Mouse (Mus musculus): ENCODE measurements around the gene Tmem45a2. TPM values are rescaled to one million over a fixed set of nuclear protein-coding genes. Genes with fewer than 3 reads are reported as not detected.
"Not testable (repeated sequence)": the region's sequence is repeated elsewhere in the genome, so short reads cannot be mapped to it uniquely, and the experiment has no call there.

The Tmem45a2 gene
- under 1 TPM; 0.08 to 0.20 TPM for total RNA-seq (2021)
- long read RNA-seq, experiment 1: 0 reads
- long read RNA-seq, experiment 2: 0 reads

DNA sequence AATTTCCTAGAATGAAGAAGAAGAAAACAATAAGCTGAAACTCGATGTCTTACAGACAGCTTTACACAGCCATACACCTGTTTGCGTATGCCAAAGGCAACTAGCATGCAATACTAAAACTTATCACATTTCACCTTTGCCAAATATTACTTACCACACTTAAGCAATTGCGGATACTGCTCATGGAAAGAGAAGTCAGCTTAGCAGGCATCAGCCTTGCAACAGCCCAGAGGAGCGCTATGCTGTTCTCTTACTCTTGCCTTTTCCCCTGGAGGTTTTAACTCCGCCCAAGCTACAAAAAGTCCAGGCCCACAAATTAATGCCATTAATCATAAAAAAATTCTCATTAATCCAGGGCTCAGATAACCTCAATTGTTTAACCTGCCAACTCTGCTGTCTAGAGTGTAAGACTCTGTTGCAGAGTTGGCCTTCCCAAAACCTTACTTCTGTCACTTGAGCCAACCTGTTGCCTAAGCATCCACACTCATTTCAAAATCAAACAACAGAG is at the start of gene Tmem45a2:
Gene Tmem45a2 (minus strand): TSS at position 241 of the 508 bp plus-strand sequence.
- no peak for DNase-seq (ENCODE audit: low spot score in 2 of 2)

DNA sequence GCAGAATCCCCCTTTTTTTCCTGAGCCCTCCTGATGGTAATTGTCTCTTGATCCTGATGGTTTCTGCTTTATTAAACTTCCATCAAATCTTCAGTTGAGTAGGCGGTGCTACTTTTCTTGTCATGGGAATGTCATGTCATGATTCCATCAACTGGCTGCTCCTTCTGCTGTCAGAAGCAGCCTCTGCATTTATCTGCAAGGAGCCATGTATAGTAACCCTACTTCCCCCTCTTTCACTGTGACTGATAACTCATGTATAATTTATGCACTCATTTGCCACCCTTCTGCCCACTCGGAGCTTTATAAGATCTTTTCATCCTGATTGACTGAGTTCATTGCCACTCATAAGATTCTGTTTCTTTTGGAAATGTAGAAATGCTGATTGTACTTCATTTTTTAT is 46.4 kb upstream of the Tmem45a2 start:
- no peak for DNase-seq (ENCODE audit: low spot score in 2 of 2)

GRCm38 (mm10) chr16:57116066-57116465 is 44.9 kb upstream of the Tmem45a2 start:
- no peak for DNase-seq (ENCODE audit: low spot score in 2 of 2)

DNA sequence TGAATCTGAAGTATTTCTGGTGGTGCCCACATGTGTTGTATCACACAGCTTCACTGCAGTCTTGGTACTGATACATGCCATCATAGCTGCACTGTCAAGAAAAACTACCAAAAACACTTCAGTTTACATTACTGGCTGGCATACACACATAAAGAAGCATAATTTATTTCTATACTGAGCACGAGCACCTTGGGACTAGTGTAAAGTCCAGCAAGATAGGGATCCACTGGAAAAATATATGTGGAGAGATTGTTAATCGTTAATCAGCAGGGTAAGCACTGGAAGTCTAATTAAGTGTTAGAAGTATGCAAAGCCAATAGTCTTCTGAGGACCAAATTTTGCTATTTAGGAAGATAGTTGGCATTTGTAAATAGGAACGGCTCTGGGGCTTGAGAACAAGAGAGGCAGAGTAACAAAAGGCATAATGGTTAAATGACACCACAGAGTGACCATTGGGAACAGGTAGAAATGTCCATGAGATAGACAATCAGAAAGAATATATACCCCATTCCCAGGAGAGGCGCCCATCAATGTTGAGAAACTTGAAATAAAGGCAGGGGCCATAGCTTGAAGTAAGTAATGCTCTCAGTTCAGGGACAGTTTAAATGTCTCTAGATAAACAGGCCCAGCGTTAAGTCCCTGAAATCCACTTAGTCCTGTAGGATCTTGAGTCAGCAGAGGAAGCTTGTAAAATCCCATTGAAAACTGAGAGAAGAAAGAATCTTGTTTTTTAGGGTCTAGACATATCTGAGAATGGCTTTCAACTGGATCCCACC is 35.2 kb upstream of the Tmem45a2 start:
- no peak for DNase-seq (ENCODE audit: low spot score in 2 of 2)

DNA sequence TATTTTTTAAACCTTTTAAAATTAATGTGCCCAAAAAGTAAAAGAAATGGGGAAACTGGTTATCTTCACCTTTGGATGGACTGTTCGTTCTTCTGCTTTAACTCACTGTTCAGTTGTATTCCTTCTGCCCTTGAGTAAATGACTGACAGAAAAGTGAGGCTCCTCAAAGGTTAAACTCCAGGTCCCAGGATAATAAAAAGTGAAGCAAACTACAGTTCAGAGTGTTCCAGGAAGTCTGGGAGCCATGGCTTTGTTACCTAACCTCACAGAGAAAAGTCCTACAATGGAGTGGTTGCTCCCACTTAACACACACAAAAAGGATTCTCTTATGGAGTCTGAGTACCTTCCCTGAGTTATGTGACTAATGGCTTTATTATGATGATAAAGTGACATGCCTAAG is 30.0 kb upstream of the Tmem45a2 start:
- no peak for DNase-seq (ENCODE audit: low spot score in 2 of 2)

- no peak for DNase-seq (ENCODE audit: low spot score in 2 of 2)
Observed at GRCm38 (mm10) chr16:57099572-57100237, 28.5 kb upstream of the Tmem45a2 start.

DNA sequence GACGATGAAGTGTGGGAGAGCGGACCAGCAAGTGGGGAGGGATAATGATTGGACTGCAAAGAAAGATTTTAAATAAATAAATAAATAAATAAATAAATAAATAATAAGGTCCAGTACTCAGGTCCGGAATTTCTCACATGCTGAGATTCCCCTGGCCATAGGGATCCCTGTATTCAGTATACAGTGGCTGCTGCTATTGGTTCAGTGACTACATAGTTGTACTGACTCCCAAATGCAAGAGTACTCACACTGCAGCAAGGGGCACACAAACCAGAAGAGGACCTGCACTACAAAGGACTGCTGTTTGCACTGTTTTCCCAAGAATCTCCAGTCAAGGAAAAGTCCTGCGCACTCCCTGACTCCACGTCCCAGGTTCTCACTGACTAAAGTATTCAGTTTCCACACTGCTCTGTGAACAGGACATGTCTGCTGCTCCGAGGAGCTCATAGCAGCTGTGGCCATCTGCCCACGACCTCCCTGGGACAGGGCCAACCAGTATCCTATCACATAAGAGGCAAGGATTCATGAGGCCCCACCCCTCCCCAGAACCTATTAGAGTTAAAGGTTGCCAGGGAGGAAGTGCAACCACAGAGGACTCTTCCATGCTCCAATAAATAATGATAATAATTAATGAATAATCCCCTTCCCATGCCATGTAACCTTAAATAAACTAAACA is 27.4 kb upstream of the Tmem45a2 start:
- DNase-seq (ENCODE audit: low spot score in 2 of 2): no peak

- DNase-seq (ENCODE audit: low spot score in 2 of 2): no peak
Observed at GRCm38 (mm10) chr16:57092911-57093605, 21.9 kb upstream of the Tmem45a2 start.

- no peak for DNase-seq (ENCODE audit: low spot score in 2 of 2)
Observed at GRCm38 (mm10) chr16:57092460-57092859, 21.3 kb upstream of the Tmem45a2 start.

DNA sequence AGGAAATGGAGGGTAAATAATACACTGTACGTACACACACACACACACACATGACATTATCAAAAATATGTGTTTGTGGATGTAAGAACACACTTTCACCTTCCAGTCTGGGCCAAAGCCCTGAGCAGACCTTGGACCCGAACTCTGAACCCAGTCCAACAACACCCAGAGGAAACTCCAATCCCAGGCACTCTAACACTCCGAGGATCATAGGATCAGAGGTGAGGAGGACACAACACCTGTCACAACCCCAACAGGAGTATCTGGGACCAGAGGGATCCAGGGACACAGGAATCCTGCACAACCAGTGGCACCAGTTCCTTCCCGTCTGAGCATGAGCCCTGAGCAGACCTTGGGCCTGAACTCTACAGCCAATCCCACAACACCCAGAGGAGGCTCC is 8.4 kb upstream of the Tmem45a2 start:
- DNase-seq (ENCODE audit: low spot score in 2 of 2): no peak

DNA sequence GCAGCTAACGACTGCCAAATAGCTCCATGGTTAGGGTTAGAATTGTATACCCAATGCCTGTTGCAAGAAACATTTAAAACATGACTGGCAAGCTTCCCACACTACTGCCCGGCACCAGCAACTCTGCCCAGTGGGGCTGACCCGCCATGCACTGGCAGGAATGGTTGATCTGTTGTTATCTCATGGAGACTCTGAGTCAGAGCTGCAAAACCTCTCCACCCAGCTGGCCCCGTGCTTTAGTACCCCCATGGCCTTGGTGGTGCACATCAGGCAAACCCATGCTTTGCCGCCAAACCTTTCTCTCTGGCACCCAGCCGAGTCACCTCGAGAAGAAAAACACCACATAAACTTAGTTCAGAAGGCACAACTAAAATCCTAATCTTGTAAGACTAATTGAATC is 4.8 kb upstream of the Tmem45a2 start:
- peak in 1 of 2 experiments; percentile 41 for DNase-seq (ENCODE audit: low spot score in 2 of 2)

- DNase-seq (ENCODE audit: low spot score in 2 of 2): no peak
Observed at GRCm38 (mm10) chr16:57062045-57062444, 9.1 kb downstream of the Tmem45a2 start.

DNA sequence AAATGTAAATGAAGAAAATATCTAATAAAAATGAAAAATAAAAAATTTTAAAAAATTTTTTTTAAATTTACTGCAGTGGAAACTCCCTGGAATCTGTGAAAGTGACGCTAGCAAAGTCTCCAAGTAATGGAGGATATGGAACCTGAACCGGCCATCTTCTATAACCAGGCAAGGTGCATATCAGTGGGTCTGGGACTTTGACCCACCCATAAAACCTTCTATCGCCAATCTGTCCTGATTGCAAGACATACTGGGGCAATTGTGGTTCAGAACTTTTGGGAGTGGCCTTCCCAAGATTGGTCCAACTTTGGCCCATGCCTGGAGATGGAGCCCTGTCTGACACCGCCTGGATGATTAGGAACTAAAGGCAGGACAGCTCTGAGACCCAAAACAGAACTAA is 14.2 kb downstream of the Tmem45a2 start:
- DNase-seq (ENCODE audit: low spot score in 2 of 2): no peak

- DNase-seq (ENCODE audit: low spot score in 2 of 2): no peak
Observed at GRCm38 (mm10) chr16:57049974-57050373, 21.2 kb downstream of the Tmem45a2 start.

- DNase-seq (ENCODE audit: low spot score in 2 of 2): no peak
Observed at GRCm38 (mm10) chr16:57038600-57038999, 32.6 kb downstream of the Tmem45a2 start.

GRCm38 (mm10) chr16:57030150-57030885 is 40.9 kb downstream of the Tmem45a2 start:
- DNase-seq (ENCODE audit: low spot score in 2 of 2): no peak

DNA sequence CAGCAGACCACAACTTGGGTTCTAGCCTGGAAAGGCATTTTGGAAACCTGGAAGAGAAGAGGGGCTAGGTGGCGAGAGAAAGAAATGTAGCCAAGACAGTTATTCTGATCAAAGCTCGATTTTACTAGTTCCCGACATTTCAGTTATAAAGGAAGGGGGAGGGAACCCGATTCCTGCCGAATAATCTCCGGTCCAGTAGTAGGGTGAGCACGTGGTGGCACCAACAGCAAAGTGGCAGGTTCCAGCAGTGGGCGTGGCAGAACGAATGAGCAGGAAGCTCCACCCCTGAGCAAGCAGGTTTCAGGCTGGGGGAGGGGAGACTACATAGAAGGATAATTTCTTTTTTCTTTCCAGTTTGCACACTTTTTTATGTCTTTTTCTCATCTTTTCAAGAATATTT is 72.9 kb downstream of the Tmem45a2 start:
- not testable (repeated sequence) for DNase-seq (ENCODE audit: low spot score in 2 of 2)
